Mouse (Mus musculus) gastrocnemius, postnatal 10 days (tissue): ENCODE measurements at regions not wholly inside any gene's neighbourhood (a gene's known extent, or its start where the extent isn't known, plus 50 kb on each side); places are given as distances from the start of the nearest gene placed in this dataset.

ENCODE experiments used
- DNase-seq: peaks from one replicate; pipeline ENCODE4 v3.0.0; 2021; ENCODE audit warnings: mixed read lengths

DNA sequence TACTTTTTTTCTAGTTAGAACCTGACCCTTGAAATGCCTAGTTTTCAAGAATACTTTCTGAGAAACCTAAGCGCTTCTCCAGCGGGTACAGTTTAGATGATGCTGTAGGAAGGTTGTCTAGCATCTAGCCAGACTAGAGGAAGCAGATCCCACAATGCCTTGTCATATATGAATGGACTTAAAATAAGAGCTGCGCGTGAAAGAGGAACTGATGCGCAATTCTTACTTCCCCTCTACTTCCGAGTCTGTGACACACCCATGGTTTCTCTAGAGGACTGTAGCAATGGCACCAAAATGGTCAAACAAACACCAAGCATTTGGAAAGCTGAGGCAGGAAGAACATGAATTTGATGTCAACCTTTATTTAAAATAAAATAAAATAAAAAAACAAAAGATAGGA lies 167.6 kb upstream of the Tyw5 start:
- DNase-seq: no peak

DNA sequence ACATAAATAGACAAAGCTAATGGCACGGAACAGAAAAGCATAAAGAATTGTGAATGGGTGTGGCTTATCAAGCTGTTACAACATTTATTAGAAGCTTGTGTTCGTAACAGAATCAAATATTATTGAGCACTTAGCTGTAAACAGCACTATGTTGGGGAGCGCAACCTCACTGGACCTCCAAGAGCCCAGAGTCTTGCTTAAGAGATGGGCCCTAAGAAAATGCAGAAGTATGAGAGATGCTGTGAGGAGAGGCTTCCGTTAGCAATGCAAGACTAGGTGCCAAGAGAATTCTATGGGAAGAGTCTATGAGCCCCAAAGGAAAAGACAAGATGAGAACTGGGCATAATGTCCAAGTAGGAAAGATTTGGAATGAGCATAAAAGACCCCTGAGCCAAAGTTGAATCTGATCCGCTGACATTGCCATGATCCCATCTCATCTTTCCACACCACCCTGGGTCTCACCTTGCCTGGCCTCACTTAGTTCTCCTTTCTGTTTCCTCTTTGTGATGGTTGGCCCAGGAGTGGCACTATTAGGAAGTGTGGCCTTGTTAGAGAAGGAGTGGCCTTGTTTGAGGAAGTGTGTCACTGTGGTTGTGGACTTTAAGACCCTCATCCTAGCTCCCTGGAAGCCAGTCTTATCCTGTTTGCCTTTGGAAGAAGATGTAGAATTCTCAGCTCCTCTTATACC lies 169.3 kb upstream of the Tyw5 start:
- no peak for DNase-seq

DNA sequence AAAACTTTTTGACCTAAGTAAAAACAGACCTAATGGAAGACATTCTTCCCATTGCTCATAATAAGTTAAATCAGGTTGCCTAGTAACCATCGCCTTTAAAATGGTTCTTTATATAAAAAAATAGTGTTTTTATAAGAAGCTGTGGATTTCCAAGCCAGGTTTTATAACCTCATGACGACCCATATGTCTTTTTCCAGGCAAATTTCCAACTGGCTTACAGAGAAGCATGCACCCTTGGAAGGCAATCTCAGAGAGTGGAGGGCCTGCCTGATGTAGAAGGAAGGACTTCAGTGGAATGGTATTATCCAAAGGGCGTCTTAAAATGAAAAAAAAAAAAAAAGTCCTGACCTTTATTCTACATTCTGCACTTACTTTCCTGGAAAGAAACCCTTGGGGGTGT lies 172.2 kb upstream of the Tyw5 start:
- DNase-seq: no peak

DNA sequence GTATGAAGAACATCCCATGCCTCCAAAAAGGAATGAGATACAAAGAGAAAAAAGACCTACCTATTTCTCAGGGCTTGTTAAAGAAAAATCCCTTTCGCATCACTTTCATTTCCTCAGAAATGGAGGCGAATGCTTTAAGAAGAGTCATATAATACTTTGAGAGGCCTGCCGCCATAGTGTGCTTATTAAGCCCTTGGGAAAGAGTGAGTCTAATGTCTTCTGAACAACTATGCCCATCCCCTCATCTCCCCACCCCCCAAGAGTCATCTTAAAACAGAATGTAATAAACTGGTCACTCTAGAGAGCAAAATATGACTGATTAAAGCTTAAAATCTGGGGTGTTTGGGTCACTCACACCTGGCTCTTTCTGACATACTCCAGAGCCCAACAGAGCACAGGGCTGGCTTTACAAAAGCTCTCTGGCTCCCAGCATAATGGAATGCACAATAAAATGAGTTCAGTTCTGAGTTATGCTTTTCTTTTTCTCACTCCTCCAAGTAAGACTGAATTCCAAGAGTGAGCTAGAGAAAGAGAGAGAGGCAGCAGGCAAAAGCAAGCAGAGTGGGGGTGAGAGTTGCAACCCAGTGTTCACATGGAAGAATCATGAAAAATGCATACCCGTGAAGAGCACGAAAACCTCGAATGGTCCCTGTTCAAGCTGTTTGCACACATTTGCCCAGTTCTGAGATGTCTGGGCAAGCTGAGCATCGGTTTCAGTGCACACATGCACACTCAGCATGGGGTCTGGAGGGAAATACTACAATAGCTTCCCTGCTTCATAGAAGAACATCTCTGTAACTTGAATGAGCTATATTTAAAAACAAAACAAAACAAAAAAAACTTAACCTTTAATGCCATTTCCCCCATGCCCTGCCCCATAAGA lies 180.0 kb upstream of the Spats2l start:
- no peak for DNase-seq

DNA sequence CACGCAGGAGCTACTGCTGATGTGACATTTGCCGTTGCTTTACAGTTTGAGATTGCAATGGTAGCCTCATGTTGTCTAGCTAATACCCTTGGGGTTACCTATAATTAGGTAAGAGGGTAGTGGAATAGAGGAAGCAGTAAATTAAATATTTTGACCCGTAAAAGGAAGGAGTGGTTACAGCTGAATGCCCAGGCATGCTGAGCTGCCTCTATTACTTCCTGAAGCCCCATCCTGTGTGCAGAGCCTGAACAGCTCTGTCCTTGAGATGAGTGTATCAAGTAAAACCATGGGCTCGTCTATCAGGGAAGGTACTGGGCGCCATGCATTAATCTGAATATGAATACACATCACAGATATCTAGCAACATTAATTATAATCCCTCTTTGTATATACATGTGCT lies 179.1 kb upstream of the Spats2l start:
- DNase-seq: no peak

DNA sequence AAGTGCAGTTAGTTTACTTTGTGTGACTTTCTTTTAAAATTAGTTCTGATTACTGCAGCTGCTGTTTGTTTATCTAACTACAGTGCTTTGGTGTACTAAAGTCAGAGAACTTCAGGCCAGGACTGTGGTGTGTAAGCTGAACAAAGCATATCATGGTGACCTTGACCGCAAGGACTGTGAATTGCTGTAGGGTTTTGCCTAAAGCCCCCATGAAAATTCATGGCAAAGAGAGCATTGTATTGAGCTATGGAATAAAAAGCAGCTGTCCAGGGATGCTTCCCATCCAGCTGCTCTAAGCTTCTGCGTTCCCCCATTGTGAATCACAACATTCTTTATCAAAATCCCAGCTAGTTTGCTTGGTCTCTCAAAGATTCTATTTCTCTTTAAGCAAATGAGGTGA lies 173.0 kb upstream of the Spats2l start:
- no peak for DNase-seq

DNA sequence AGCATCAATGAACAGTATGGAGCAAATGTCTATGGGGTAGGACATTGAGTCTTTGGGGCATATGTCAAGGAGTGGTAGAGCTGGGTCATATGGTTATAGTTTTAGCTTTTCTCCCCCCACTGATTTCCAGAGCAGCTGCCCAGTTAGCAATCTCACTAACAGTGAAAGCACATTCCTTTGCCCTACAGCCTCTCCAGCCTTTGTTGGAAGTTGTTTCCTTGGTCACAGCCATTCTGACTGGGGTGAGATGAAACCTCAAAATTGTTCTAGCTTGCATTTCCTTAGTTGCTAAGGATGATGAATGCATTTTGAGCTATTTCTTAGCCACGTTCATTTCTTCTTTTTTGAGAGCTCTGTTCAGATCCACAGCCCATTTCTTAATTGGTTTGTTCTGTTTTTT lies 168.4 kb upstream of the Spats2l start:
- DNase-seq: no peak

DNA sequence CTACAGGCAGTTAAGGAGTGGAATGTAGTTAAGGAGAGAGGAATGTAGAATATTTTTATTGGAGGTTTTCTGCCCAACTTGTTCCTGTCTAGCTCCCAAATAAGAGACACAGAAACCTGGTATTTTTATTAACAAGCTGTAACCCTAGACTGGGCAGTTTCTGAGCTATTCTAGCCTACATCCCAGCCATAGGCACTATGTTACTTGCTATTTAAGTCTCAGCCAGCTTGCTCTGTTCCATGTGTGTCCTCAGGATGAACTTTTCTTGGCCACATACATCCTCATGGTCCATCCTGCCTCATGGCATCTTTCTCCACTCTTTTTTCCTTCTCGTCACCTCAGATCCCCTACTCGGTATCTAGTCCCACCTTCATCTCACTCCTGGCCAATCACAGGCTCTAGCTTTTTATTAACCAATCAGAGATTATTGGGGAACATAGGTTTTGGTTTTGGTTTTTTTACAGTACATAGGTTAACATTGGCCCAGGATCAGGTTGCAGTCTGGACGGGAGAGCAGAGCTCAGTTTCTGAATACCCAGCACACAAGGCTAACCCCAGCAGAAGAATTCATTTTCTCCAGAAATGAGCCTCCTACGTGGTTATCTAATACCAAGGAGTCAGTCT lies 167.8 kb upstream of the Spats2l start:
- no peak for DNase-seq

DNA sequence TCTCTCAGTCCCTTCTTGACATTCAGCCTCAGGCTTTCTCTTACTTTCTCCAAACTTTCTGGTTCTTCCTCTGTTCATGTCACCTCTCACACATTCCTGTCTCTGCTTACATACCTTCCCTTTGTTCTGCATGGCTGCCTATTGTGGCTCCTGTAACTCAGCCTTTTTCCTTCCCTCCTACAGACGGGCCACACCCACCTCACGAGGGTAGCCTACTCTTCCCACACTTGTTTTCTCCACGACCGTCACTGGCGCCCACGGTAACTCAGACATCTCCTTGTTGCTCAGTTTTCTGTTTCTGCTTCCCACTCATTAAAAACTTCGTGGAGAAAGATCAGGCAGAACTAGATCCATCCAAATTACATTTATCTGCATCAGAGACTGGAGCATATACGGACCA lies 166.9 kb upstream of the Spats2l start:
- DNase-seq: no peak

DNA sequence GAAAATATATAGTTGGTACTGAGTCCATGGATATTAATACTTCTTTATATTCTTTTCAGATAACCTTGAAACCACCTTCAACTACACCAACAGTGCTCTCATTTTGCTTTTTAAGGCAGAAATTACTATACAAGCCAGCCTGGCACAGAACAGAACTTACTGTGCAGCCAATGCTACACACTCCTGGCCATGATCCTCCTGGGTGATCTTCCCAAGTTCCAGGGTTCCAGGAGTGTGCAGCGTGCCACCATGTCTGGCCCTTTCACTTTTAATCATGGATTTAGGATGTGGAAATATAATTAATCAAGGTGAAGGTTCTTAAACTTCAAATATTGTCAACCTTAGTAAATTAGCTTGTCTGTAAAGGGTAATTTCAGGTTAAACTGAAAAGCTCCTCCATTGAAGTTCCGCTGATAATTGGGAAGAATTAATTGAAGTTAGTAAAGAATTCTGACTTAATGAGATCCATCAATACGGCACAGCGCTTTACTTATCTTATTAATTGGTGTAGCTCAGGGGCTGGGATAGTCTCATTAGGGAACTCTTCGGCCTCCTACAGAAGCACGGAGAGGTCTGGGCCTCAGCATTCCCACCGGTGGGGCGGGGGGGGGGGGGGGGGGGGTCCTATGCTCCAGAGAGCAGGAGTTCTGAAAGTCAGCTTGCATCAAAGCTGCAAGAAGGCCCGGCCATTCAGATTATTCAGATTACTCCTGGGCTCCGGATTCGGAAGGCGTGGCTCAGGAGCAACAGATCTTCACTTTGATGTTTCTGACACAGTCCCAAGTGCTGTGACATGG lies 166.1 kb upstream of the Spats2l start:
- DNase-seq: no peak

DNA sequence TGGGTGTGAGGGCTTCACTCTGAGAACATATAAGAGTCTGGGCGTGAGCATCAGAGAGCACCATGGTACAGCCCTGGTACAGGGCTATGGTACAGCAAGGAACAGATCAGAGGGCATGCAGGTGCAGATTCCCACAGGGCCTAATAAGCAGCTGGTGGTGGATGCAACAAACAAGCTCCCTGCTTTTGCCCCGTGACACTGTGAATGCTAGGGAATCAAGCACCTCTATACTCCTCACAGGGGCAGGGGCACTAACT lies 165.6 kb upstream of the Spats2l start:
- no peak for DNase-seq

DNA sequence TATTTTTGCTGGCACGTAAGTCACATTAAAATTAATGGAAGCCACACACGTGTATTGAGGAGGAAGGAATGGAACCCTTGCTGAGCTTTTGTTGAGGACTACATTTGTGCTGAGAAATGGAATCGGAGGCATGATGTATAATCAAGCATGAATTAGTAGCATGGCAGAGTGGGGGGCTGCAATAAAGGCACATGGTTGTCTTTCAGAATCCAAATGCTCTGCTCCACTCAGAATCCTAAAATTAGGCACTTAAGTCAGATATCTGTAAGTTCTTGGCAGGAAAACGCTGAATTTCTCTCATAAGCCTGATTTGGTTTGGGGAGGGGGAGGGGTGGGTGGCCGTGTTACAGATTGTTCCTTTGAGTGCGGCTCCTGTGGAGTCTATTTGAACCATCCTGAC lies 164.7 kb upstream of the Spats2l start:
- no peak for DNase-seq

DNA sequence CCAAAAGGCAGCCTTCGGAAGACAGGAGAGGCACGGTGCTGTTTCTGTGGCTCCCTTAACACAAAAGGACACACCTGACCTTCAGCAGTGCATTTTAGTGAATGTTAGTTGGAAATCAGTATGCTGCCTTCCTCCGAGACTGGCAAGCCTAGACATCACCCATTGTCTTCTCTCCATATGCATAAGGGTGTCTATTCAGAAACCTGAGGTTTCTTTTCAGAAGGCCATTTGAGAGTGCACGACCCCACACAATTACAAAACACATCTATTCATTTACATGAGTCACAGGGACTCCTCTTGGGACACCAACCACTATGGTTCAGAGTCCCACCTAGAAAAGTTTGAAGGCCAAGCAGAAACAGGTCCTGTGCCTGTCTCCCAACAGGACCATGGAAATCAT lies 161.8 kb upstream of the Spats2l start:
- DNase-seq: no peak

DNA sequence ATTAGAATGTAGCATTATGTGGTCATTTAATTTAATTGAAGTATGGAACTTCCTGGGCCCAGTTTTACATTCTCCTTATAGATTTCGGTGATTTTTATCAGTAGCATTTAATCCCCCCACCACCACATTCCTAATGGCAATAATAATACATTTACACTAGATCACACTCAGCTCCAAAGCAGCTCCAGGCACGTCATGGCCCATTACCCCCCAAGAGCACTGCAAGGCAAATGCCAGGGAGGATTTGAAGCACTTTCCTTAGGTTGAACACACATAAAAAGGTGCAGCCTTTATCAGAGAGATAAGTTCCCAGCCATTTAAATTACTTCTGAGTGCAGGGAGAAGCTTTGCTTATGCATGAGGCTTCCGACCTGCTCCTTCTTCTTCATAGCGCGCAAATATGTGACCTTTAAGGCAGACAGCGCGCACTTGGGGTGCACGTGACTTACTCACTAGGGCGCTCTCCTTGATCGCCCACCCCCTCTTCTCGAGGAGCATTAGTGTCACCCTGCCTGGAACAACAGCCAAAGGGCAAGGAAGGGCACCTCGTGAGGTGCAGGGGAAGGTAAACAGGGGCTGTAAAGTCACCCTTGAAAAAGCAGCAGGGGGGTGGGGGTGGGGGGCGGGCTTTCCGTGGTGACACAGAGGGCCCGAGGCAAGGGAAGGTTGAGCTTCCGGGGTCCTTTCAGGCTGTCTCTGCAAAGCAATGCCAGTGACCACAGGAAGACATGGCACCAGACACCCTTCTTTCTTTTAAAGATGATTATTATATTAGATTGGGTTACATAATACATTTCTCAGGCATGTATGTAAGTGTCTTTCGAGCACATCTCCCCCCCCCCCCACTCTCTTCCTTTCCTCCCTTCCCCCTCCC lies 160.8 kb upstream of the Spats2l start:
- no peak for DNase-seq

DNA sequence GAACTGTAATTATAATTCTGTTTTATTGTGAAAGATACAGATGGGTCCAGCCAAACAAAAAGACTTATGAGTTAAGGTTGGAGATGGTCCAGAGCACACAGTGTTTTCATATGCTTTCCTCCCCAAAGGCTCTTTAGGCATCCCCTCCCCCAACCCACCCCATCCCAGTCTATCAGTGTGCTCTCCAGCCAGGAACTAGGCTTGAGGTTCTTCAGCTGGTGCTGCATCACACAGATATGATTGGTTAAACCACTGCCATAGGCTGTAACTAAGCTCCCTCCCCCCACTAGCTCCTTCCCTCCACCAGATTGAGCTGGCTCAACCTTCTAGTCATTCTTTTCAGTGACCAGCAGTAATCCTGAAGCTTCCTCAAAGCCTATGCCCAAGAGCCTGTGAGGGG lies 158.8 kb upstream of the Spats2l start:
- no peak for DNase-seq

DNA sequence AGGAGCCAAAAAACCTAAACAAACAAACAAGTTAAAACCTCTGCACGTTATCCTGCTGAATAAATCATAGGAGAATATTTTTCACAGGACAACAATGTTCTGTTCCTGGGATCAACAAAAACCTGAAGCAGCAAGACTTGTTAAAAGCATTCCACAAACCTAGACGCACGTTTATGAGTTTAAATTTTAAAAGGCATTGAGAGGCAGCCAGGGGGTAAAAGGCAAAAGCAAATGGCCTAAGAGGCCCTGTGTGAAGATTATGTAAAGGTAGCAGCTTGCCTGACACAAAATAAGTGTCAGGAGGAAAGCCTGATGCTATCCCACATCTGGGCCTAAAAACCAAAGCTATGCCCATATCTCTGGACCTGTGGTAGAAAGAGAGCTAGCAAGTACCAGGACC lies 156.6 kb upstream of the Spats2l start:
- no peak for DNase-seq

DNA sequence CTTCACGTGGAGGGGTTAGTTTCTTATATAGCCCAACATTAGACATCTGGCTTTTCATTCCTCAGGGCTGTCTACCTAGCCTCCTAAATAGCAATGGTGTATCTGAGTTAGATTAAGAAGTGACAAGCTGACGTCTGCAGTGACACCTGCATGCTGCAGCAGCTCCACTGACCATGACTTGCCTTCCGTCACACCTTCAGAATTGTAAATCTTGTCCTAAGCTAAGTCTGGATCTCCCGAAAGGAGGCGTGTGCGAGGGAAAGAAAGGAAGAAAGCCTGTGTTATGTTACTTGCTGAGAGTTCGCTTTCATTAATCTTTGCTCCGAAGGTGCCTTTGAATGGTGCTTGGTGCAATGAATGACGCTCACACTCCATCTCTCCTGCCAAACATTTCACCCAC lies 151.4 kb upstream of the Spats2l start:
- no peak for DNase-seq

DNA sequence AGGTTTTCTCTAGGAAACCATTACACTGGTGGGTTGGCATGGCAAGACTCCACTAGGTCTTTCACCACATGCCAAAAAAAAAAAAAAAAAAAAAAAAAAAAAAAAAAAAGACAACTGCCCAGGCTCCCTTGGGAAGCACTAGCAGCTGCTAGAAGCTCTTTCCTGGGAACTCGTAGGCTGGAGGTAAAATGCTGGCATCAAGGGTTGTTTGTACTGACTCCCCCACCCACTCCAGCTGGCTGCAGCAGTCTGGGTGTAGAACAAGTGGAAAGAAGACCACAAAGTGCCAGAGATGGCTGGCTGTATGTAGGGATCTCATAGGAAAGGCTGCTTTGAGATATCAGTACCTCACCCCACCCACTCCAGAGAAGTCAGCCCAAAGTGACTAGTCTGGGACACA lies 140.0 kb upstream of the Spats2l start:
- DNase-seq: no peak

DNA sequence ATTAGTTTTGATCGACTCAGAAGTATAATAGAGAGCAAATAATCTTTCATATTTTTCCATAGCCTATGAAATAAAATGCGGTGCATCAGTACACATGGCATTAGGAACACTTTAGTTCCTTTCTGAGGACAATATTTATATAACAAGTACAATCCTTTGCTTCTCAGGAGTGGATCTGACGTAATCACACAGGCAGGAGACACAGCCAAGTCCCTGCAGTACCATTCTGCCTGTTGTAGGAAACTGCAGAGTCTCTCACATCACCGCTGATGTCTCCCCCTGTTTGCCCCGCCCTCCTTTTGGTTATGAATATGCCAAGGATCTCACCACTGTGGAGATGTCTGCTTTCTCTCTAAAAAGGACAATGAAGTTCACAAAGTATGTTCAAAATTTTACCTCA lies 131.8 kb upstream of the Spats2l start:
- no peak for DNase-seq

DNA sequence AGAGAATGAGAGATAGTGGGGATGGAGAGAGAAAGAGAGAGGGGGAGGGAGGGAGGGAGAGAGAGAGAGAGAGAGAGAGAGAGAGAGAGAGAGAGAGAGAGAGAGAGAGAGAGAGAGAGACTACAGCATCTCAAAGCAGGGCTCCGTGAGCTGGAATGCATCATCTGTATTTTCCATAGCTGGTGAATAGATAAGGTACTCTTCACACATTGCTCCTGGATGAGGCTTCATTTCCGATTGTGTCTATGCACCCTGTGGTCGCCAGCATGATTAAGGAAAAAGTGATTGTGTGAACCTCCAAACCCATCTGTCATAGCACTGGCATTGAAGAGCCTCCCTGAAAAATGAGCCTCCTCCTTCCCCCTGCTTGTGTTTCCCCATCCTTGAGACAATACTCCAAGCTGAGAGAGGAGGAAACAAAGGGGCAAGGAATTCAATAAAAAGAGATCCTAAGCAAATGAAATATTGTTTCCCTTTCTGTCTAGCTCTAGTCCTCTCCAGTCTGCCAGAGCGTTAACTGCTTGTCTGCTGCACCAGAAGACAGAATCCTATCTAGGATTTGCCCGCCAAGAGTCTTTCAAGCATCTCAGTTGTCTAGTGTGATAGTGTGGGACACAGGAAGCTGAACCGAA lies 130.4 kb upstream of the Spats2l start:
- DNase-seq: no peak

DNA sequence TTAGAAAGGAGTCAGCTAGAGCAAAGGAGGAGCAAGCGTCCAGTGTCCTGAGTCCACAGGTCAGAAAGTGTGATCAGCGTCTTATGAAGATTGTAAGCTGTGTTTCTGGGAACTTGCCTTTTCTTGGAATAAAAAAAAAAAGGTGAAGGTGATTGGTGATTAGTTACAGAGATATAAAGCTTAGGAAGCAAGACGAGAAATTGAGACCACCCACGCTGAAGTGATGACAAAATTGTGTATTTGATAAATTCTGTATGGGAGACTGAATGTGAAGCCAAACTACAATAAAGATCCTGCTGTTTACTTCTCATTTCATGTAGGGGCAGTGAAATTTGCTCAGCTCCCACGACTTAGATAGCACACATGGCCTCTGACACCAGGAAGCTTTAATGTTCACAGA lies 109.0 kb upstream of the Spats2l start:
- no peak for DNase-seq

DNA sequence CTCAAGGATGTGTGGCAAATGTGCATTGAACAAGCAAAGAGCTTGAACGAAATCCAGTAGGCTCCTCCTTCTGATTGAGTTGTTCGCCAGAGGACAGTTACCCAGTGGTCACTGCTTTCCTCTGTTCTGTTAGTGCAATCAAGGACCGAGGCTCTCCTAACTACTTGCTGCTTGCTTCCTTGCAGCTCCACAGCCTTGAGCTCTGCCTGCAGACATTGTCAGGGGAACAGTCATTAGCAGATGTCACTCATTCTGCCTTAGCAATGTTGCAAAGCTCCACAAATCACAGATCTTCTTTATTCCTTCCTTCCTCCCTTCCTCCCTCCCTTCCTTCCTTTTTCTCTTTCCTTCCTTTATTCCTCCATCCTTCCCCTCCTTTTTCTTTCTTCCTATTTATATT lies 108.2 kb upstream of the Spats2l start:
- DNase-seq: no peak
